Mouse (Mus musculus): ENCODE results near the gene Apon.
"Not testable (repeated sequence)": the region's sequence is repeated elsewhere in the genome, so short reads cannot be mapped to it uniquely, and the experiment has no call there.

The Apon gene

GRCm38 (mm10) chr10:128232420-128232985, 21.4 kb upstream of the Apon start:
- DNase-seq (ENCODE audit: low spot score in 2 of 2): peak; percentile 66 to 68

DNA sequence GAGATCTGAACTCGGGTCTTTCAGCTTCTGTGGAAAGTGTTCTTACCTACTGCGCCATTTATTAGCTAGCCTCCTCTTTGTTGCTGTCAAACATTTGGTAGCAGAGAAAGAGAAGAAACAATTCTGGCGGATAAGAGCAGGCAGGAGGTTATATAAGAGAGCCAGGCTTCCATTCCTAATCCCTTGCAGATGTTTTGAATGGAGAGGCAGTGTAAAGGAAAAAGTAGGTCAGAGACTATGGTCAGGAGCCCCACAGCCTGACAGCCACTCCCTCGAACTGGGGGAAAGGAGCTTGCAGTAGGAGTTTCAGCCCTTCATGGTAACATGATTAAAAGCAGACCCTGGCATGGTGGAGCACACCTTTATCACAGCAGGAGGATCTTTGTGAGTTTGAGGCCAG, 17.6 kb upstream of the Apon start:
- no peak for DNase-seq (ENCODE audit: low spot score in 2 of 2)

GRCm38 (mm10) chr10:128237807-128238480, 16.0 kb upstream of the Apon start:
- no peak for DNase-seq (ENCODE audit: low spot score in 2 of 2)

DNA sequence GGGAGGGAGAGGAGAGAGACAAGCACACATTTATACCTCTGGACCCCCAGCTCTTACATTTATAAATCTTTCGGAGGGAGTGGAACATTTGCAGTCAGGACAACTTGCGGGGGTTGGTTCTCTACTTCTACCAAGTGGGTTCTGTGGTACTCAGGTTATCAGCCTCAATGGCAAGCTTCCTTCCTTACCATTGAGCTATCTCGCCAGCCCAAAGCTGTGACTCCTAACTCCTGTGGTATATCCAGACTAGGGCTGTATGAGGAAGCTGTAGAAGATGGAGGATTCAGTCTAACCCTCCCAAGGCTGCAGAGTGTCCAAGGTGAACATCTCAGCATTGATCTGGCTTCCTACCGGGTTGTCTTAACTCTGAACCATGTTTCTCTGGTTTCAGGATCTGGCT, 14.8 kb upstream of the Apon start:
- DNase-seq (ENCODE audit: low spot score in 2 of 2): no peak

GRCm38 (mm10) chr10:128240131-128240530, 13.8 kb upstream of the Apon start:
- no peak for DNase-seq (ENCODE audit: low spot score in 2 of 2)

DNA sequence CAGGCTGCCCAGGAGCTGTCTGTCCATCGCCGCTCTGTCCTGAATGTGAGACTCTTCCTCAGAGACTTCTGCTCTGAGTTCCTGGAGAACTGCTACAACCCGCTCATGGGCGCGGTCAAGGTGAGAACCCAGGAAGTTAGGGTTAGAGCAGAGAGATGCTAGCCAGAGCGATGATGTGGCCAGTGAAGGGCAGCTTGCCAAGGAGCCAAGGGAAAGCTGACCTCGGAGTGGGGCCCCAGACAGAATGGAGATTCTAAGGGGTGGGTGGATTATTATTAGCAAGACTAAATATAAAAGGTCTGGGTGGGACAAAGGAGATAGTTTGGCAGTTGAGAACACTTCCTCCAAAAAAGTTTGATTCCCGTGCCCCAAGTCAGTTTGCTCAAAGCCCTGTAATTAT, 10.6 kb upstream of the Apon start:
- no peak for DNase-seq (ENCODE audit: low spot score in 2 of 2)

GRCm38 (mm10) chr10:128244121-128244520, 9.8 kb upstream of the Apon start:
- DNase-seq (ENCODE audit: low spot score in 2 of 2): no peak

GRCm38 (mm10) chr10:128247020-128247732, 6.7 kb upstream of the Apon start:
- DNase-seq (ENCODE audit: low spot score in 2 of 2): no peak

GRCm38 (mm10) chr10:128250565-128250964, 3.3 kb upstream of the Apon start:
- no peak for DNase-seq (ENCODE audit: low spot score in 2 of 2)

- no peak for DNase-seq (ENCODE audit: low spot score in 2 of 2)
Observed at GRCm38 (mm10) chr10:128255925-128256324, 2.0 kb downstream of the Apon start.

GRCm38 (mm10) chr10:128256328-128256727, 2.4 kb downstream of the Apon start:
- DNase-seq (ENCODE audit: low spot score in 2 of 2): no peak

DNA sequence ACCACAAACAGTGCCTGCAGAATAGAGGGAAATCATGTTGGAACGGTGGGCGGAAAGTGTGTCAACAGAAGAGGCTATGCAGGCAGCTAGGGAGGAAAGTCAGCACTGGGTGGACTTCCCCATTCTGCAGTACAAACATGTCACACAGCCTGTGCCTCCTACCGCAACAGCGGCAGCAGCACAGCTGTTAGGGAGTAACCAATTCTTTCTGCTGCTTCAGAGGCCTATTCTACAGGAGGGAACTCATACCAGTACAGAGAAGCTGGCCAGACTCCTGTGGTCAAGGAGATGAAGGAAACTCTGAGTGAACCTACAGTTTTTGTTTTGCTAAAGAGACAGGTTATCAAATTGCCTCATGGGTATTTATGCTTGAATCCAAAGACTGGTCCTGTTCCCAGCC, 5.1 kb downstream of the Apon start:
- no peak for DNase-seq (ENCODE audit: low spot score in 2 of 2)

GRCm38 (mm10) chr10:128259946-128260345, 6.0 kb downstream of the Apon start:
- DNase-seq (ENCODE audit: low spot score in 2 of 2): no peak

- not testable (repeated sequence) for DNase-seq (ENCODE audit: low spot score in 2 of 2)
Observed at GRCm38 (mm10) chr10:128260376-128260775, 6.5 kb downstream of the Apon start.

DNA sequence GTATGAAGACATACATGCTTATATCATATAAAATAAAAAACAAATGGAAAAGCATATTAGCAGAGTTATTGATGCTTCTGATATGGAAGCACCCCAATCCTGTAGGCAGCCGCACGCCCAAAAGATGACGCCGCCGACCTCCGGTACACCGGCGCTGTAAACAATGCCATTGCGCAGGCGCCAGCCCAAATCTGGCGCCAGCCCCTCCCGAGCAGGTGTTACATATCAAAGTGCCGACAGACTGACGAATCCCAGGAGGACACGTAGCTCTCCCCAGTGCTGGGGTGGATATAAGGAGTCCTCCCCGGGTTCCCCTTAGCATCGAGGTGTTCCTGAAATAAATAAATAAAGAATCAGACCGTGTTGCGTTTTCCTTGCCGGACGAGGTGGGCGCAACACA, 8.4 kb downstream of the Apon start:
- DNase-seq (ENCODE audit: low spot score in 2 of 2): no peak

GRCm38 (mm10) chr10:128263393-128264310, 9.8 kb downstream of the Apon start:
- DNase-seq (ENCODE audit: low spot score in 2 of 2): no peak

- DNase-seq (ENCODE audit: low spot score in 2 of 2): no peak
Observed at GRCm38 (mm10) chr10:128268371-128268770, 14.5 kb downstream of the Apon start, which contains the start of gene Apof. Gene Apof (plus strand): TSS chr10:128268671.

DNA sequence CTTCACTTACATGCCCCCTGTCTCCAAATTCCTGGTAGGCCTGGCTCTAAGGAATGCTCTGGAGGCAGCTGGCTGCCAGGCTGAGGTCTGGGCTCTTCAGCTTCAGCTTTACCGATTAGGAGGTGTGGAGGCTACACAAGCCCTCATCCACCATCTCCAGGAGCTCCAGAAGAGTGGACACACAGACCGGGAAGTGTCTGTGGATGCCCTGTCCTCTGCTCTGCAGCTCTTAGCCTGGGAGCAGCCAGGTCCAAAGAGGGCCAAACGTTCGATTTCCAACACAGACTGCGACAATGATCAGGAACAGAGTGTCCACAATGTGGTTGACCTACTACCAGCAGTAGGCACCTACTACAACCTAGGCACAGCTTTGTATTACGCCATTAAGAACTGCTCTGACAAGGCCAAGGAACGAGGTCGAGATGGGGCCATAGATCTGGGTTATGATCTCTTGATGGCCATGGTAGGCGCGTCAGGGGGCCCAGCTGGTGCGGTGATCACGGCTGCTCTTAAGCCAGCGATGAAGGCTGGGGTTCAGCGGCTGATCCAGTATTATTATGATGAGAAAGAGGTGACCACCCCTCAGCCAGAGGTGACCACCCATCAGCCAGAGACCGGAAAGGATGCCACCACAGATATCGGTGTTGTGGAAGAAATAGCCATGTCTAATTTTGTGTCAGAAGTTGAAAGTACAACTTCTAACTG, 15.5 kb downstream of the Apon start:
- no peak for DNase-seq (ENCODE audit: low spot score in 2 of 2)

GRCm38 (mm10) chr10:128270287-128270841, 16.5 kb downstream of the Apon start, which contains the start of gene Stat2:
Gene Stat2 (plus strand): TSS chr10:128270559.
- DNase-seq (ENCODE audit: low spot score in 2 of 2): peak; percentile 99

- DNase-seq (ENCODE audit: low spot score in 2 of 2): no peak
Observed at GRCm38 (mm10) chr10:128270866-128271265, 17.0 kb downstream of the Apon start.

DNA sequence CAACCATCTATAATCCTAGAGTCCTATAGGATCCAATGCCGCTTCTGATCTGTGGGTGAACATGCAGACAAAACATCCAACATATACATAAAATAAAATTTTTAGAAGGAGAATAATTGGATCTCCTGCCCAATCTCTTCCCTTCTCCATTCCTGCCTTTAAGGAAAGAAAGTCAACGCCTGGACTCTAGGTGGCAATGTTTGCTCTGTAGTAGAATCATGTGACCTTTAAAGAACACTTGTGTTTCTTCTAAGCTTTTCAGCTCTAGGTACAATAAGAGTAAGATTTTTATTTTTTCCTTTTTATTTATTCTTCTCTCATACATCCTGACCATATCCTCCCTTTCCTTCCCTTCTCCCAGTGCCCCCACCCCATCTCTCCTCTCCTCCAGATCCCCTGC, 18.0 kb downstream of the Apon start:
- DNase-seq (ENCODE audit: low spot score in 2 of 2): no peak

Measured in right cerebral cortex, postnatal 10 days (tissue).